Mouse (Mus musculus) liver, embryonic 15.5 days (tissue): Measurements from ENCODE around the gene Cdhr5. TPM values are rescaled to one million over a fixed set of nuclear protein-coding genes. Genes with fewer than 3 reads are reported as not detected.

Experiments
- ATAC-seq: fragments of 200-750 bp; cut with Nextera tagmentation; 2 replicates; pipeline ENCODE4 v1.8.0; 2017; ENCODE audit warnings: moderate number of reproducible peaks, mild to moderate bottlenecking, moderate library complexity; ENCODE audit not compliant: insufficient read depth
- H3K27ac ChIP-seq: fragments of 300-500 bp; sonication (generic); replicated peaks from 2 replicates; pipeline ENCODE4 v1.5.1; 2015; ENCODE audit warnings: mild to moderate bottlenecking, inconsistent platforms
- H3K27me3 ChIP-seq: fragments of 300-500 bp; sonication (generic); 2 replicates; pipeline ENCODE4 v1.6.1; 2015; ENCODE audit warnings: mild to moderate bottlenecking, inconsistent platforms
- H3K36me3 ChIP-seq: fragments of 300-500 bp; sonication (generic); replicated peaks from 2 replicates; pipeline ENCODE4 v1.6.1; 2015; ENCODE audit warnings: moderate library complexity, mild to moderate bottlenecking, inconsistent platforms
- H3K4me1 ChIP-seq: fragments of 300-500 bp; sonication (generic); replicated peaks from 2 replicates; pipeline ENCODE4 v1.6.1; 2015; ENCODE audit warnings: inconsistent platforms
- H3K4me2 ChIP-seq: fragments of 300-500 bp; sonication (generic); 2 replicates; pipeline ENCODE4 v1.6.1; 2015; ENCODE audit warnings: moderate library complexity, mild to moderate bottlenecking, inconsistent platforms
- H3K4me3 ChIP-seq: fragments of 300-500 bp; sonication (generic); replicated peaks from 2 replicates; pipeline ENCODE4 v1.5.1; 2015; ENCODE audit warnings: mild to moderate bottlenecking, inconsistent platforms
- H3K9ac ChIP-seq: fragments of 300-500 bp; sonication (generic); 2 replicates; pipeline ENCODE4 v1.6.1; 2015; ENCODE audit warnings: moderate library complexity, mild to moderate bottlenecking, inconsistent platforms
- H3K9me3 ChIP-seq: fragments of 300-500 bp; sonication (generic); replicated peaks from 2 replicates; pipeline ENCODE4 v1.6.1; 2016; ENCODE audit warnings: inconsistent platforms
- WGBS: fragments of 180-500 bp; shearing (Covaris S2); methylation state at CpG from one replicate; pipeline ENCODE4 v1.1.7; 2015; ENCODE audit warnings: mixed read lengths; ENCODE audit not compliant: insufficient replicate concordance; 5-methylcytosine and 5-hydroxymethylcytosine counted together
- polyA plus RNA-seq: library from polyadenylated mRNA; unstranded; fragments of >200 nt; fragmentation: Nextera tagmentation; extraction: Ambion mirVana; gene quantifications from 2 replicates; pipeline ENCODE4 v1.2.1, GENCODE M21; 2015

Cdhr5 gene
- polyA plus RNA-seq, 1 experiment from 2014 or later = 0.47 TPM

DNA sequence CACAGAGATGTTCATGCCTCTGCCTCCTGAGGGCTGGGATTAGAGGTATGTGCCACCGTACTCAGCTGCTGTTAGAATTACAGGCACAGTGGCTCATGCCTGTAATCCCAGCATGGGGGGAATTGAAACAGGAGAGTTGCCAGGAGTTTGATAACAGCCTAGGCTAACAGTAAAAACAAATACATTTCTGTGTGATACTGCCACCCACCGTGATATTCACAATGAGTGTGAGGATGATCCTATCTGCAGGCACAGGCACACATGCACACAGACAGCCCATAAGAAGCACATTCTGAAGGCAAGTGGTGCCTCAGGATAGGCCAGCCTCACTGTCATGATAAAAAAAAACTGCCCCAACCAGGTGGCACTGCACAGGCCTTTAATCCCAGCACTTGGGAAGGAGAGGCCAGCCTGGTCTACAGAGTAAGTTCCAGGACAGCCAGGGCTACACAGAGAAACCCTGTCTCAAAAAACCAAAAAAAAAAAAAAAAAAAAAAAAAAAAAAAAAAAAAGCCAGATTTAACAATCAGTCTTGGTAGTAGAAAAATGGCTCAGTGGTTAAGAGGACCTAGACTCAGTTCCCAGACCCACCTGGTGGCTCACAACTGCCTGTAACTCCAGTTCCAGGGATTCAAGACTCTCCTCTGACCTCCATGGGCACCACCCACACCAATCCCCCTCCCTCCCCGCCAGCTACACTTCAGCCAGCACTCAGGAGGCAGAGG is 21.5 kb upstream of the Cdhr5 start:
- Histone ChIP-seq H3K36me3 (peaks cover 38% of the 10 kb centered on the region), H3K4me3 (no peak overlapping the region), H3K27me3 (peaks cover 35% of the 10 kb centered on the region), H3K9ac (no peak overlapping the region), H3K27ac (no peak overlapping the region), H3K4me2 (no peak overlapping the region), H3K9me3 (no peaks in the 10 kb centered on the region), H3K4me1 (peaks cover 28% of the 10 kb centered on the region)
- 47% methylated on average over 3 of the region's 3 CpGs for WGBS
- ATAC-seq = peak; percentile 53

GRCm38 (mm10) chr7:141294479-141294878 is 17.9 kb upstream of the Cdhr5 start:
- peak overlapping the region; percentile 50 for H3K4me2 ChIP-seq
- H3K4me1 ChIP-seq = peaks cover 29% of the 10 kb centered on the region
- H3K36me3 ChIP-seq = peaks cover 5% of the 10 kb centered on the region; the same call in 1 of the 2 replicates
- no peak overlapping the region for H3K4me3 ChIP-seq
- H3K27ac ChIP-seq = no peak overlapping the region
- ATAC-seq = no peak
- 7% methylated on average over 22 of the region's 22 CpGs for WGBS
- H3K9me3 ChIP-seq = no peaks in the 10 kb centered on the region
- H3K9ac ChIP-seq = no peak overlapping the region
- peaks cover 71% of the 10 kb centered on the region for H3K27me3 ChIP-seq

GRCm38 (mm10) chr7:141293852-141294471 is 17.4 kb upstream of the Cdhr5 start:
- under 1% methylated on average over 53 of the region's 53 CpGs for WGBS
- H3K27ac ChIP-seq = no peak overlapping the region
- ATAC-seq = no peak
- H3K4me3 ChIP-seq = peak overlapping the region; percentile 29
- peaks cover 3% of the 10 kb centered on the region; the same call in 1 of the 2 replicates for H3K36me3 ChIP-seq
- no peaks in the 10 kb centered on the region for H3K9me3 ChIP-seq
- H3K4me1 ChIP-seq = peaks cover 29% of the 10 kb centered on the region
- H3K9ac ChIP-seq = no peak overlapping the region
- H3K4me2 ChIP-seq = peak overlapping the region; percentile 50
- H3K27me3 ChIP-seq = peaks cover 74% of the 10 kb centered on the region

DNA sequence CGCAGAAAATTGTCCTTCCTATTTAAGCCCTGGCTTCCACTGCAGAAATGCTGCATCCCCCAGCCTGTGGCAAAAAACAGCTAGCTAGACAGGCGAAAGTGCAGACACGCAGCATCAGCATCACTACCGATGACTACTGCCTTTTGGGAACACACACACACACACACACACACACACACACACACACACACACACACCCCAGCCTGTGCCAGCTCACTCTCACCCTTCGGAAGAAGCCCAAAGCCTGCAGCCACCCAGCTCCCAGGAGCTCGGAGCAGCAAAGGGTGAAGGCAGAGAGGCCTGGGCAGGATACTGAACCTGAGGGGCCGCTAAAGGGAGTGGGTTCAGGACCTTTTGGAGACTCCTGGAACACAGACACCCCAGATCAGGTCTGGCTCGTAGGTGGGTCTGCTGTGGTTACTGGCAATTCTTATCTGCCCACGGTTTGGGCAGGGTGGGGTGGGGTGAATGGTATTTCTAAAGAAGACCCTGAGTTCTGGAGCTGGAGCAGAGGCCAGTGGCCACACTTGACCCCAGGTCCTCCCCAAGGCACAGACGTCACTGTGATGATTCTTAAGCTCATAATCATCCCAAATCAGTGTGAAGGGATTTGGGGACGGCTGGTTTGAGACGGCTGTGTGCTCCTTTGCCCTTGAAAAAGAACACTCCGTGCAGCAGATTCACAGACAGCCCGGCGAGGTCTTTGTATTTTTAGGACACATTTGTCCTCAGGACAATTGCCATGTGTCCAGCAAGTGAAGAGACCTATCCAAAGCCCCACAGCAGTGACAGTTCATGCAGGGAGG is 16.2 kb upstream of the Cdhr5 start:
- Histone ChIP-seq H3K9ac (no peak overlapping the region), H3K27ac (no peak overlapping the region), H3K27me3 (peaks cover 86% of the 10 kb centered on the region), H3K4me1 (peaks cover 22% of the 10 kb centered on the region), H3K36me3 (0 out of 2 replicates have a peak, but pooled peaks cover 3% of the 10 kb centered on the region), H3K9me3 (no peaks in the 10 kb centered on the region), H3K4me3 (no peak overlapping the region), H3K4me2 (no peak overlapping the region)
- ATAC-seq = no peak
- 29% methylated on average over 15 of the region's 15 CpGs for WGBS

DNA sequence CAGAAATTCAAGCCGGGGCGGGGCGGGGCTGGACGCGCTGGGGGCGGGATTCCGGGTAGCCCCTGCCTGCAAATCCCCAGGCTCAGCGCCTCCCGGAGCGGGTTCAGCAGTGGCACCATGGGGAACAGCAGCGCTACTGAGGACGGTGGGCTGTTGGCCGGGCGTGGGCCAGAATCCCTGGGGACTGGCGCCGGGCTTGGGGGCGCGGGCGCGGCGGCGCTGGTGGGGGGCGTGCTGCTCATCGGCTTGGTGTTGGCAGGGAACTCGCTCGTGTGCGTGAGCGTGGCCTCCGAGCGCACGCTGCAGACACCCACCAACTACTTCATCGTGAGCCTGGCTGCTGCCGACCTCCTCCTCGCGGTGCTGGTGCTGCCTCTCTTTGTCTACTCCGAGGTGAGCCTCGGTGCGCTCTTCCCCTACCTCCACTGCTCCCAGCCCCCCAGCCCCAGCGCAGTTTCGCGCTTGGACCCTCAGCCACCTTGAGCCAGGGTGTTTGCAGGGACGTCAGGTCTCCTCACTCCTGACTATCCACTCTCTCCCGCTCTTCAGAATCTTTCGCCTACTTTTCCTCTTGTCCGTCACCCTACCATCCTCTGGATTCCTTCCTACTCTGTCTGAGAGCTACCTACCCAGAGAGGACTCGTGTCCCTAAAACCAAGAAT is 15.5 kb upstream of the Cdhr5 start, which contains the start of gene Drd4:
Gene Drd4, plus strand, starts transcription at position 86 of the 662 bp plus-strand sequence.
- peaks cover 89% of the 10 kb centered on the region for H3K27me3 ChIP-seq
- no peak for ATAC-seq
- WGBS = 3% methylated on average over 46 of the region's 46 CpGs

DNA sequence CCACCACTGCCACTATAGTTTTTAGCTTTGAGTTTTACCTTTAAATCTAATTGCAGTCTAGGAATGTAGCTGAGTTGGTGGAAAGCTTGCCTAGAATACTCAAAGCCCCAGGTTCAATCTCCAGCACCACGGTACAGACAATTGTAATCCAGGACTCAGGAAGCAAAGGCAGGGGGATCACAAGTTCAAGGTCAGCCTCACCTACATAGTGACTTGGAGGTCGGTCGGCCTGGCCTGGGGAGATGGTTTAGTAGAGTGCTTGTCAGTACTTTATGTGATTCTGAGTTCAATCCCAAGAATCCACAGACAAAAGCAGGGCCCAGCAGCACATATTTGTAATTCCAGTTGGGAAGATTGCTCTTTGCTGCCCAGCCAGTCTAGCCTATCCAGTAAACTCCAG is 11.5 kb upstream of the Cdhr5 start:
- Histone ChIP-seq H3K9me3 (no peaks in the 10 kb centered on the region), H3K4me2 (no peak overlapping the region), H3K27me3 (peaks cover 69% of the 10 kb centered on the region), H3K4me3 (no peak overlapping the region), H3K9ac (no peak overlapping the region), H3K36me3 (no peaks in the 10 kb centered on the region), H3K27ac (no peak overlapping the region), H3K4me1 (peaks cover 5% of the 10 kb centered on the region)
- 56% methylated on average over 3 of the region's 3 CpGs for WGBS
- ATAC-seq = no peak

More for the DNA sequence above, 15.5 kb upstream of the Cdhr5 start, which contains the start of gene Drd4:
- H3K27ac ChIP-seq = no peak within 1 kb of the TSS
- H3K4me1 ChIP-seq = peaks cover 16% of the 10 kb centered on the region
- peak within 1 kb of the TSS; percentile 32 for H3K4me3 ChIP-seq
- H3K9me3 ChIP-seq = no peaks in the 10 kb centered on the region
- 0 out of 2 replicates have a peak, but pooled peaks cover under 1% of the 10 kb centered on the region for H3K36me3 ChIP-seq
- no peak within 1 kb of the TSS for H3K9ac ChIP-seq
- peak within 1 kb of the TSS; percentile 55 for H3K4me2 ChIP-seq

DNA sequence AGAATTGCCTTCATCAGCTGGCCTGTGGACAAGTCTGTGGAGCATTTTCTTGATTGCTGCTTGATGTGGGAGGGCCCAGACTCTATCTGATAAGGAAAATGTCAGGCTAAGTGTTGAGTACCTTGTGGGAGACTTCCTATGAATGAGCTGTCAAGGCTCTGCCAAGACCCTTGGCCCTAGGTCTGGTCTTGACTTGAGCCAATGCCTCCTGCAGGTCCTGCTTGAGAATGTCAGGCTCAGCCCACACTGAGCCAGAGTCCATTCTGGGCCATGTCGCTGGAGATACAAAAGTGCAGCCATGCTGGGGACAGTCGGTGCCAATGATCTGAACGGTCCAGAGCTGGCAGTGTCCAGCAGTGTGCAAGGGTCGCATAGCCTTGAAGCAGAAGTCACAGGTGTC is 6.2 kb upstream of the Cdhr5 start:
- 57% methylated on average over 4 of the region's 4 CpGs for WGBS
- H3K27me3 ChIP-seq = peaks cover 53% of the 10 kb centered on the region

DNA sequence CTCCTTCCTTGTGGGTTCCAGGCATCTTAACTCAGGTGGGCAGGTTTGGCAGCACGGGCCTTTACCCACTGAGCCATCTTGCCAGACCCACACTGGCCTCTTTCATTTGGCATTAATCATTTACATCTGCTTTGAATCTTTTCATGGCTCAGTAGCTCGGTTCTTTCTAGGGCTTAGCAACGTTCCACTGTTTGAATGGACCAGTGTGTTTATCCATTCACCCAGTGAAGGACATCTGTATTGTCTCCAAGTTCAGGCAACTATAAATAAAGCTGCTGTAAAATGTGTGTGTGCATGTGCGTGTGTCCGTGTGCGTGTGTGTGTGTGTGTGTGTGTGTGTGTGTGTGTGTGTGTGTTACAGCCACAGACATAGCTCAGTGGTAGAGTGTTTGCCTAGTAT is 4.9 kb upstream of the Cdhr5 start:
- peaks cover 61% of the 10 kb centered on the region for H3K27me3 ChIP-seq
- no peak for ATAC-seq
- no peak overlapping the region for H3K9ac ChIP-seq
- H3K4me2 ChIP-seq = no peak overlapping the region
- H3K4me3 ChIP-seq = no peak overlapping the region
- no peak overlapping the region for H3K27ac ChIP-seq
- peaks cover 6% of the 10 kb centered on the region for H3K4me1 ChIP-seq
- H3K9me3 ChIP-seq = no peaks in the 10 kb centered on the region
- WGBS = 72% methylated on average over 6 of the region's 6 CpGs
- no peaks in the 10 kb centered on the region for H3K36me3 ChIP-seq

More for the DNA sequence above, 6.2 kb upstream of the Cdhr5 start:
- Histone ChIP-seq H3K4me2 (no peak overlapping the region), H3K4me3 (no peak overlapping the region), H3K27ac (no peak overlapping the region), H3K9me3 (no peaks in the 10 kb centered on the region), H3K4me1 (peaks cover 6% of the 10 kb centered on the region), H3K36me3 (no peaks in the 10 kb centered on the region), H3K9ac (no peak overlapping the region)
- no peak for ATAC-seq

- 6% methylated on average over 46 of the region's 46 CpGs for WGBS
- Histone ChIP-seq H3K4me3 (peak within 1 kb of the TSS; percentile 38), H3K27me3 (peaks cover 68% of the 10 kb centered on the region), H3K4me2 (peak within 1 kb of the TSS; percentile 64), H3K36me3 (no peaks in the 10 kb centered on the region), H3K9me3 (no peaks in the 10 kb centered on the region), H3K9ac (no peak within 1 kb of the TSS), H3K4me1 (peaks cover 6% of the 10 kb centered on the region), H3K27ac (no peak within 1 kb of the TSS)
- peak; percentile 20; the same call in 1 of the 2 replicates for ATAC-seq
Measured at GRCm38 (mm10) chr7:141278766-141279590, 2.4 kb upstream of the Cdhr5 start, which contains the start of gene Sct. TSS of gene Sct (minus strand) at chr7:141279133.
